Mouse (Mus musculus): ENCODE results near the gene Gm21973.

Gm21973 gene

DNA sequence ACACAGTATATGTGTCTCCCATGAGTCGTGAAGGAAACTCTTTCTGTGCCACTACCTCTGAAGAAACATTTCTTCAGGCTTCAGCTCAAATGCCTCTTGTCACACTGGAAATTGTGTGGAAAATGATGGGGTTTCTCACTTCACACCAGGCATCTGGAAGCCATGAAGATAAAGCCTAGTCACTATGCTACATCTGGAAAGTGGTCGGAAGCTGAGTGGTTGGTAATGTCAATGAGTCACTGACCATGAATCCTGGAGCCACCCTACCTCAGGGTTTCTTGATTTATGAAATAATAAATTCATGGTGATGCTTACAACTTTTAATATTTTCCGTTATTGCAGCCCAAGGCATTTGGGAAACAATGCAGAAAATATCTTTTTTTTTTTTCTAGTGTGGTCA lies 84.7 kb downstream of the Gm21973 start:
- no peak for DNase-seq

DNA sequence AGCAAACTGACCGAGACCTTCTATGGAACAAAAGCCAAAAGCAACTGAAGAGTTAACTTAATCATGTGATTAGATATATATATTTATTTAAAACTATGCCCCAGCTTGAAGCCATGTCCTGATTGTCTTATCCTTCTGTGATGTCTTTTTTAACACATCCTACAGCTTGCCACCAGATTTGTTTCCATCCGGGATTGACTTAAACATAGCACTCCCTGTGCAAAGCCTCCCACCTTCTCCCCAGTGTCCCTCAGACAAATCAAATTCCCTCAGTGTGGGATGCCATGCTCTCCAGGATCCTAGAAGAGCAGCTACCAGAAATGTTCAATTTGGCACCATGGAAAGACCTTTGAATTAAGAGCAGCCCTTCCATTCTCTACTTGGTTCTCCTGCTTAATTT lies 85.7 kb downstream of the Gm21973 start:
- no peak for DNase-seq

DNA sequence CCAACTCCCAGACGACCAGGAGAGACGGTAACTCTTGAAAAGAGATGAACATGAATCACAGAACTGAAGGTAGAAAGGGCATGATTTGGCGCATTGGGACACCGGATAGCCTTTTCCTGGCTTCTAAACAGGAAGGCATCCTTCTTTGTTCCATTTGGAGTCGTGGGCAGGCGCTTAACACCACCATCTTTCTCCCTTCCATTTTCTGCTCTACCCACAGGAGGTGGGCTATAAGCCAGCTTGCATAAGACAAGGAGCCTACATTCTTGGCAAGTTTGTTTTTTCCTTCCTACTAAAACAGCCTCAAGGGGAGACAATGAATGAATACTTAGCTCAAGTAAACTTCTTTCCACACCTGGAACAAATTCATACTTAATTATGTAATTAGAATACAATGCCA lies 88.5 kb downstream of the Gm21973 start:
- no peak for DNase-seq

DNA sequence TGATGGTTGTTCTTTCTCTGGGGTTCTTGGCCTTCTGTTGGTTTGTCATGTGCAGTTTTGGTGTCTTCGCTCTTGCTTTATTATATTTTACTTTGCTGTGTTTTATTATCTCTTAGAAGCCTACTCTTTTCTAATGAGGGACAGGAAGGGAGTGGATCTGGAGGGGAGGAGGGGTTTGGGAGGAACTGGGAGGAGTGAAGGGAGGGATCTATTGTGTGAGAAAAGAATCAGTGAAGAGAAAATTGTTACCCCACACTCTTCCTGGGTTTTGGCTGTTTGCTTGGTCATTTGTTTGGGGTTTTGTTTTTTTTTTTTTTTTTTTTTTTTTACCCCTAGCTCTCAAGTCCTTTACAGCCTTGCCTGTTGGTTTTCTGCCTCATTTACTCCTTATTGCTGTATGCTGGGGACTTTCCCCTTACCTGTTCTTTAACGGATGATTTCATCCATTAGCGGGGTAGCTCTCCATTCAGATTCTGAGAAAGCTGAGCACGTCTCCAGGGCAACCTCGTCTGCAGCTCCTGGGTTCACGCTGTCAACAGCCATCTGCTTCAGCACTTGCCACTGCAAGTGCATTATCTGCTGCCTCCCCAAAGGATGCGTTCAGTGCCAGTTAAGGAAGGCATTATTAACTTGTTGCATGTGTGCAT lies 96.1 kb downstream of the Gm21973 start:
- no peak for DNase-seq

DNA sequence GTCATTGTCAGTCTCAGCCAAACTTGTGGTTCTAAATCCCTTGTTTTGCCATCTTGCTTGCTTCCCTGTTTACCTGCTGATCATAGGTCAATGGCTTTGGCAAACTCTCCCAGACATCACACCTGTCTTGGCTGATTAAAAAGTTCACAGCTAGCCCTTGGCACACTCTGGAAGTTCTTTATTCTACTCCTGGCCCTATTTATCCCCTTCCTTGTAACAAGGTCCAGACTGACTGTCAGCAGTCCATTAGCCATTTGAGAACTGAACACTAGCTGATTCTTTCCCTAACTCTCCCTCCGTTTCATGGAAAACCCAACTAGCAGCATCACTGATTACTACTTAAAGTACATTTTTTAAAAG lies 96.6 kb downstream of the Gm21973 start:
- no peak for DNase-seq
